Mouse (Mus musculus): ENCODE measurements around the gene C1qtnf9.
A peak's percentile ranks its signal among the peaks of the same experiment; 100 is the strongest.

DNA sequence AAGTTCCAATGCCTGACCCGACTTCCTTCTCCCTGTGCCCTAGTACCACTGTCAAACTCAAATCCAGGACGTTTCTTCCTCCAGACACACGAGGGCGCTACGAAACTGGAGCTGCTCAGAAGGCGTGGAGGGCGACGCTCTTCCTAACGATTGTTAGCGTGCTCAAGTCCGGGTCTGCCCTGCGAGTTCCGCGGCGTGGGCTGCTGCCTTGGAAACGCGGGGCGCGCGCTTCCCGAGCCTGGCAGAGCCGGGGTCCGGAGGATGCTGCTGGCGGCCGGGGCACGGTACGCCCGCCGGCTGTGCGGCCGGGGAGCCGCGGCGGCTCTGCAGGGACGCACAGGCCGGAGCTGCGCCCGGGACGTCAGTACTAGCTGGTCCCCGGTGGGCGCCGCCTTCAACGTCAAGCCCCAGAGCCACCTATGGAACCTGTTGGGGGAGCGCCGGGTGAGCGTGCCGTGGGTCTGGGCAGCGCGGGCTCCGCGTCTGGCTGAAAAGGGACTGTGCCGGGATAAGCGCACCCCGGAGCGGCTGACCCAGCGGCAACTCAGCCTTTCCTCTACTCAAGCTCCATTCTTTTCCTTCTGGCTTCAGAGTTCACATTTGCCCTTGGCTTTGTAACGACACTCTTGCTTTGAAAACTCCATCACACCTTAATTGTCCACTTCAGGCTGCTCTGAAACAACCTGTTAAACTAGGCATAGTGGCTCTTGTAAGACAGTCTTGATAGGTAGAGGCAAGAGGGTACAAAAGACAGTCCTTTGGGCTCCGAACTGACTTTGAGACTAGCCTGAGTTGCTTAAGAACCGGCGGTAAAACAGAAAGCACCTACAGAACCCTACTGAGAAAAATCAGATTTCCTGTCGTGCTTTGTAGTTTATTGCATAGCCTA is 16.7 kb downstream of the C1qtnf9 start, which contains the start of gene Mipep:
- TF ChIP-seq CTCF (IDR thresholded peaks at IDR 0.05; ENCODE audit: low read depth, low read length) (peak; percentile 94), POLR2A (IDR thresholded peaks at IDR 0.05; ENCODE audit: extremely low read depth, insufficient read depth, low read length) (no peak)
